Mouse (Mus musculus): Measurements from ENCODE around the gene Phb.

Gene Phb

GRCm38 (mm10) chr11:95666529-95667149, at the start of gene Phb:
Gene Phb, plus strand, starts transcription at chr11:95666957.
- DNase-seq (ENCODE audit: low spot score), result peak; percentile 99

- DNase-seq (ENCODE audit: low spot score), result no peak
These were observed 48.8 kb upstream of the Phb start for GRCm38 (mm10) chr11:95617785-95618465.

GRCm38 (mm10) chr11:95619081-95619480, 47.7 kb upstream of the Phb start:
- no peak for DNase-seq (ENCODE audit: low spot score)

- no peak for DNase-seq (ENCODE audit: low spot score)
These were observed 46.8 kb upstream of the Phb start for GRCm38 (mm10) chr11:95619886-95620444.

- DNase-seq (ENCODE audit: low spot score), result peak; percentile 65
These were observed 45.7 kb upstream of the Phb start for GRCm38 (mm10) chr11:95621010-95621409.

- DNase-seq (ENCODE audit: low spot score), result no peak
These were observed 45.1 kb upstream of the Phb start for GRCm38 (mm10) chr11:95621541-95622130.

- no peak for DNase-seq (ENCODE audit: low spot score)
These were observed 44.3 kb upstream of the Phb start for GRCm38 (mm10) chr11:95622426-95622825.

GRCm38 (mm10) chr11:95630558-95630957, 36.2 kb upstream of the Phb start:
- no peak for DNase-seq (ENCODE audit: low spot score)

GRCm38 (mm10) chr11:95631301-95631700, 35.5 kb upstream of the Phb start:
- DNase-seq (ENCODE audit: low spot score), result peak; percentile 71

- no peak for DNase-seq (ENCODE audit: low spot score)
These were observed 34.3 kb upstream of the Phb start for GRCm38 (mm10) chr11:95632474-95632873.

GRCm38 (mm10) chr11:95633512-95634000, 33.2 kb upstream of the Phb start:
- DNase-seq (ENCODE audit: low spot score), result no peak

GRCm38 (mm10) chr11:95635030-95635429, 31.7 kb upstream of the Phb start:
- no peak for DNase-seq (ENCODE audit: low spot score)

- no peak for DNase-seq (ENCODE audit: low spot score)
These were observed 26.0 kb upstream of the Phb start for GRCm38 (mm10) chr11:95640751-95641150.

- no peak for DNase-seq (ENCODE audit: low spot score)
These were observed 24.1 kb upstream of the Phb start for GRCm38 (mm10) chr11:95642534-95643280.

- no peak for DNase-seq (ENCODE audit: low spot score)
These were observed 22.9 kb upstream of the Phb start for GRCm38 (mm10) chr11:95643856-95644255.

GRCm38 (mm10) chr11:95644381-95644780, 22.4 kb upstream of the Phb start:
- no peak for DNase-seq (ENCODE audit: low spot score)

GRCm38 (mm10) chr11:95645397-95646153, 21.2 kb upstream of the Phb start:
- peak; percentile 86 for DNase-seq (ENCODE audit: low spot score)

- no peak for DNase-seq (ENCODE audit: low spot score)
These were observed 20.6 kb upstream of the Phb start for GRCm38 (mm10) chr11:95646154-95646490.

GRCm38 (mm10) chr11:95647791-95648190, 19.0 kb upstream of the Phb start:
- peak; percentile 45 for DNase-seq (ENCODE audit: low spot score)

GRCm38 (mm10) chr11:95648827-95649226, 17.9 kb upstream of the Phb start:
- peak; percentile 95 for DNase-seq (ENCODE audit: low spot score)

- DNase-seq (ENCODE audit: low spot score), result no peak
These were observed 17.2 kb upstream of the Phb start for GRCm38 (mm10) chr11:95649560-95649959.

- DNase-seq (ENCODE audit: low spot score), result no peak
These were observed 16.8 kb upstream of the Phb start for GRCm38 (mm10) chr11:95650001-95650400.
